25 mouse cellular contexts compared by ENCODE assay signal in the genomic region with DNA sequence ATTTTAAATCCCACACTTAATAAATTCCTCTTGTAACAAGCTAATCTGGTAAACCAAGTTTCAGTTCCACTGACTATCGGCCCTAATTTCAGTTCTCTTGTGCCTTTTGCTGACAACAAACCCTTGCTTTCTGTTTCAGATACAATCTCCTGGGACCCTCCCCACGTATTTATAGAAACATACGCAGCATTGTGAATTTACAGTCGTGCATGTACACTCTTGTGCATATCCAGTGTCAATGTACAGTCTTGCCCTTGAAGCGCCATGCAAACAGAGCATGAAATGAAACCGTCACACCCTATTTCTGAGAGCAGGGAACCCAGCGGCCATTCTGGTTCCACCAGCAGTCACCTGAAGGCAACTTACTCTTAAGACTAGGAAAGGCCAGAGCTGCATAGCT. TPM values are rescaled to one million over a fixed set of nuclear protein-coding genes. Genes with fewer than 3 reads are reported as not detected.
DNase-seq lines count a peak whose midpoint lies in the region; ATAC-seq and TF ChIP-seq lines count a peak whose summit lies in the region.
"Had no signal": no experiment of that assay in that cellular context is flagged by ENCODE, and none has a peak within 500 bp of the region (broad histone marks: within the 10 kb centered on the region; RNA-seq: fewer than 3 reads in every experiment).

No protein-coding gene starts in this region.

- H3K4me2 ChIP-seq in forebrain, embryonic 16.5 days (ENCODE audit: low read length): no peak overlapping the region
- H3K4me2 ChIP-seq in forebrain, embryonic 12.5 days: no peak overlapping the region
- no peak overlapping the region for H3K4me2 ChIP-seq in midbrain, embryonic 11.5 days
- no peak overlapping the region for H3K4me2 ChIP-seq in stomach, postnatal 0 days (replicated peaks; ENCODE audit: low read depth)
- H3K4me2 ChIP-seq: embryonic facial prominence, embryonic 15.5 days; hindbrain, embryonic 15.5 days; neural tube, embryonic 13.5 days had no signal

- no peaks in the 10 kb centered on the region for H3K36me3 ChIP-seq in forebrain, embryonic 16.5 days (ENCODE audit: control insufficient read depth, insufficient read depth)
- no peaks in the 10 kb centered on the region for H3K36me3 ChIP-seq in forebrain, embryonic 12.5 days (replicated peaks)
- no peaks in the 10 kb centered on the region for H3K36me3 ChIP-seq in midbrain, embryonic 11.5 days (ENCODE audit: control insufficient read depth, insufficient read depth, low read length)
- no peaks in the 10 kb centered on the region for H3K36me3 ChIP-seq in midbrain, embryonic 10.5 days
- H3K36me3 ChIP-seq in stomach, postnatal 0 days (ENCODE audit: control insufficient read depth, insufficient read depth, low read length): no peaks in the 10 kb centered on the region
- H3K36me3 ChIP-seq: embryonic facial prominence, embryonic 15.5 days; heart, embryonic 10.5 days; hindbrain, embryonic 15.5 days; limb, embryonic 10.5 days; neural tube, embryonic 13.5 days had no signal

- ATAC-seq in forebrain, embryonic 16.5 days: no peak
- ATAC-seq in forebrain, embryonic 12.5 days (ENCODE audit: low FRiP score): no peak
- no peak for ATAC-seq in midbrain, embryonic 11.5 days (ENCODE audit: low FRiP score)
- peak; percentile 61 for ATAC-seq in neutrophil, adult 5-6 weeks (ENCODE audit: extremely low read depth, insufficient number of reproducible peaks, low FRiP score, poor library complexity, severe bottlenecking)
- no peak for ATAC-seq in stomach, postnatal 0 days (ENCODE audit: low FRiP score, low TSS enrichment)
- ATAC-seq: midbrain, embryonic 16.5 days had no signal

- TF ChIP-seq EP300 in stomach, postnatal 0 days (optimal IDR thresholded peaks at IDR 0.05): no peak

- no peaks in the 10 kb centered on the region for H3K9me3 ChIP-seq in forebrain, embryonic 16.5 days (ENCODE audit: control insufficient read depth, low read length)
- no peaks in the 10 kb centered on the region for H3K9me3 ChIP-seq in forebrain, embryonic 12.5 days
- H3K9me3 ChIP-seq in midbrain, embryonic 11.5 days (ENCODE audit: control insufficient read depth, low read length): no peaks in the 10 kb centered on the region
- no peaks in the 10 kb centered on the region for H3K9me3 ChIP-seq in midbrain, embryonic 10.5 days (replicated peaks)
- H3K9me3 ChIP-seq in stomach, postnatal 0 days (ENCODE audit: control insufficient read depth, low read length): no peaks in the 10 kb centered on the region
- H3K9me3 ChIP-seq: embryonic facial prominence, embryonic 15.5 days; heart, embryonic 10.5 days; hindbrain, embryonic 15.5 days; limb, embryonic 10.5 days; megakaryocyte, embryonic 14.5 days; neural tube, embryonic 13.5 days had no signal

- no peaks in the 10 kb centered on the region for H3K27me3 ChIP-seq in forebrain, embryonic 16.5 days (replicated peaks; ENCODE audit: control insufficient read depth, insufficient read depth, low read length)
- H3K27me3 ChIP-seq in forebrain, embryonic 12.5 days: no peaks in the 10 kb centered on the region
- H3K27me3 ChIP-seq in midbrain, embryonic 11.5 days (ENCODE audit: control insufficient read depth, insufficient read depth, low read length): no peaks in the 10 kb centered on the region
- no peaks in the 10 kb centered on the region; the same call in 1 of the 2 replicates for H3K27me3 ChIP-seq in midbrain, embryonic 10.5 days (ENCODE audit: low read depth, poor library complexity, severe bottlenecking)
- no peaks in the 10 kb centered on the region for H3K27me3 ChIP-seq in stomach, postnatal 0 days (ENCODE audit: control insufficient read depth, insufficient read depth, low read length)
- H3K27me3 ChIP-seq: embryonic facial prominence, embryonic 15.5 days; hindbrain, embryonic 15.5 days; neural tube, embryonic 13.5 days had no signal

- peak overlapping the region; percentile 29 for H3K27ac ChIP-seq in forebrain, embryonic 16.5 days (ENCODE audit: low read length)
- H3K27ac ChIP-seq in forebrain, embryonic 12.5 days: no peak overlapping the region
- H3K27ac ChIP-seq in midbrain, embryonic 11.5 days (ENCODE audit: low read depth, low read length): no peak overlapping the region
- no peak overlapping the region for H3K27ac ChIP-seq in midbrain, embryonic 10.5 days (replicated peaks)
- H3K27ac ChIP-seq in stomach, postnatal 0 days (replicated peaks): no peak overlapping the region
- H3K27ac ChIP-seq: embryonic facial prominence, embryonic 15.5 days; heart, embryonic 10.5 days; hindbrain, embryonic 15.5 days; kidney, postnatal 0 days; limb, embryonic 10.5 days; neural tube, embryonic 13.5 days had no signal

- 0 out of 2 replicates have a peak, but pooled peaks cover 3% of the 10 kb centered on the region for H3K4me1 ChIP-seq in forebrain, embryonic 16.5 days (replicated peaks; ENCODE audit: control insufficient read depth, insufficient read depth, low read length)
- peaks cover 3% of the 10 kb centered on the region; the same call in 1 of the 2 replicates for H3K4me1 ChIP-seq in forebrain, embryonic 12.5 days
- H3K4me1 ChIP-seq in midbrain, embryonic 11.5 days (ENCODE audit: control insufficient read depth, insufficient read depth, low read length): no peaks in the 10 kb centered on the region
- H3K4me1 ChIP-seq in midbrain, embryonic 10.5 days: peaks cover 8% of the 10 kb centered on the region; the same call in 1 of the 2 replicates
- no peaks in the 10 kb centered on the region for H3K4me1 ChIP-seq in stomach, postnatal 0 days (replicated peaks; ENCODE audit: control insufficient read depth, insufficient read depth)

- no peak for TF ChIP-seq CTCF in stomach, postnatal 0 days (IDR thresholded peaks at IDR 0.05; ENCODE audit: low read depth)

- WGBS in forebrain, embryonic 16.5 days: 93% methylated on average over 7 of the region's 7 CpGs
- WGBS in forebrain, embryonic 12.5 days: 85% methylated on average over 7 of the region's 7 CpGs
- WGBS in midbrain, embryonic 11.5 days: 86% methylated on average over 7 of the region's 7 CpGs
- WGBS in midbrain, embryonic 10.5 days: 90% methylated on average over 7 of the region's 7 CpGs
- 57% methylated on average over 7 of the region's 7 CpGs for WGBS in stomach, postnatal 0 days

- DNase-seq in midbrain, embryonic 11.5 days (ENCODE audit: low spot score, missing footprints): peak; percentile 35
- no peak for DNase-seq in midbrain, embryonic 10.5 days (ENCODE audit: low spot score)
- DNase-seq in stomach, postnatal 0 days (ENCODE audit: low spot score): peak; percentile 39
- DNase-seq in cerebellum, adult 11 months: no peak
- DNase-seq: adrenal gland, adult 2 months; cerebellum, adult 8-10 months; cerebellum, postnatal 36 days; embryo, embryonic 11 days; kidney, adult 2 months; liver; lung, postnatal 14 days; right cerebral cortex, adult 18-20 months; right cerebral cortex, postnatal 4 days had no signal

- no peak overlapping the region for H3K9ac ChIP-seq in forebrain, embryonic 16.5 days (replicated peaks; ENCODE audit: low read depth, low read length)
- H3K9ac ChIP-seq in forebrain, embryonic 12.5 days: no peak overlapping the region
- H3K9ac ChIP-seq in midbrain, embryonic 11.5 days (ENCODE audit: low read length): no peak overlapping the region
- H3K9ac ChIP-seq in stomach, postnatal 0 days (ENCODE audit: low read length): no peak overlapping the region
- H3K9ac ChIP-seq: embryonic facial prominence, embryonic 15.5 days; hindbrain, embryonic 15.5 days; neural tube, embryonic 13.5 days had no signal

- H3K4me3 ChIP-seq in forebrain, embryonic 16.5 days (replicated peaks; ENCODE audit: low read length): no peak overlapping the region
- no peak overlapping the region for H3K4me3 ChIP-seq in forebrain, embryonic 12.5 days (replicated peaks)
- no peak overlapping the region for H3K4me3 ChIP-seq in midbrain, embryonic 11.5 days (ENCODE audit: low read depth, low read length)
- no peak overlapping the region for H3K4me3 ChIP-seq in midbrain, embryonic 10.5 days
- no peak overlapping the region for H3K4me3 ChIP-seq in stomach, postnatal 0 days (ENCODE audit: low read depth, low read length)
- H3K4me3 ChIP-seq: embryonic facial prominence, embryonic 15.5 days; heart, embryonic 10.5 days; hindbrain, embryonic 15.5 days; limb, embryonic 10.5 days; megakaryocyte, embryonic 14.5 days; myocyte; neural tube, embryonic 13.5 days had no signal

RNA-seq across cellular contexts. Expression of a gene that starts 4.4 kb away (rescaled TPM):
- polyA plus RNA-seq in forebrain, embryonic 16.5 days (2015; fragmentation: Nextera tagmentation; extraction: Ambion mirVana): 23.0 and 26.4 TPM in 2 replicates
- 18.9 and 20.4 TPM in 2 replicates for polyA plus RNA-seq in forebrain, embryonic 12.5 days (2016; fragmentation: Nextera tagmentation; extraction: Ambion mirVana)
- polyA plus RNA-seq in midbrain, embryonic 11.5 days (2014; fragmentation: Nextera tagmentation; extraction: Ambion mirVana): 18.5 and 18.7 TPM in 2 replicates
- polyA plus RNA-seq in midbrain, embryonic 10.5 days (2016; fragmentation: Nextera tagmentation; extraction: Ambion mirVana): 17.4 and 18.9 TPM in 2 replicates
- 234 and 288 TPM in 2 replicates for total RNA-seq in neutrophil, adult 5-6 weeks (2017)
- 17.1 and 20.3 TPM in 2 replicates for polyA plus RNA-seq in stomach, postnatal 0 days (2015; fragmentation: Nextera tagmentation; extraction: Ambion mirVana)

Comparison
In these comparisons a context has a peak if more than half of its experiments do, and no peak if none do; other contexts are left out.
1. DNase-seq: peak in midbrain, embryonic 11.5 days (single experiment) and stomach, postnatal 0 days (single experiment); none in midbrain, embryonic 10.5 days (single experiment) and cerebellum, adult 11 months (single experiment).